Mouse (Mus musculus) neural tube, embryonic 10.5 days (tissue): Measurements from ENCODE around the gene Tulp2.
"Not testable (repeated sequence)": the region's sequence is repeated elsewhere in the genome, so short reads cannot be mapped to it uniquely, and the experiment has no call there.

ENCODE experiments used
- DNase-seq: peaks from one replicate; pipeline ENCODE4 v3.0.0-alpha.2; 2017; ENCODE audit warnings: low spot score; ENCODE audit errors: extremely low spot score

Gene Tulp2

GRCm38 (mm10) chr7:45486761-45487415 lies 5.2 kb downstream of the Tulp2 start, which contains the start of gene Gm45808:
TSS of gene Gm45808 (minus strand) at chr7:45486811.
- no peak for DNase-seq

DNA sequence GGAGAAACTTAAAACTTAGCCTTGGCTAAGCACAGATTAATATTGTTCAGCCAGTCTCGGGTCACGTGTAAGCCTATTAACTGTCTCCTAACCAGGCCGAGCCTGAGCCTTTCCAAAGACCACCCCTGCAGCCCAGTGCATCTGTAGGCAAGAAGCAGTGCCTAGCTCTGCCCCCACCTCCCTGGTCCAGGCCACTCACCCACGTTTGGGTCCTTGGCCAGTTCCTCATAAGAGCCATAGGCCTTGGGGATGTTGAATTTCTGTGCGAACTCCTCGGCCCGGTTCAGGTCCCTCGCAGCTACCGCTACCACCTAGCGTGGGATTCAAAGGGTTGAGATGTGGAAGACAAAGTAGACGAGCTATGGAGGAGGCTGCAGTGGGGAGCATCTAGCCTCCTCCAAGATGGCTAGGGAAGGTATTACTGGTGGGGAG lies 6.2 kb downstream of the Tulp2 start:
- DNase-seq, result peak; percentile 50

DNA sequence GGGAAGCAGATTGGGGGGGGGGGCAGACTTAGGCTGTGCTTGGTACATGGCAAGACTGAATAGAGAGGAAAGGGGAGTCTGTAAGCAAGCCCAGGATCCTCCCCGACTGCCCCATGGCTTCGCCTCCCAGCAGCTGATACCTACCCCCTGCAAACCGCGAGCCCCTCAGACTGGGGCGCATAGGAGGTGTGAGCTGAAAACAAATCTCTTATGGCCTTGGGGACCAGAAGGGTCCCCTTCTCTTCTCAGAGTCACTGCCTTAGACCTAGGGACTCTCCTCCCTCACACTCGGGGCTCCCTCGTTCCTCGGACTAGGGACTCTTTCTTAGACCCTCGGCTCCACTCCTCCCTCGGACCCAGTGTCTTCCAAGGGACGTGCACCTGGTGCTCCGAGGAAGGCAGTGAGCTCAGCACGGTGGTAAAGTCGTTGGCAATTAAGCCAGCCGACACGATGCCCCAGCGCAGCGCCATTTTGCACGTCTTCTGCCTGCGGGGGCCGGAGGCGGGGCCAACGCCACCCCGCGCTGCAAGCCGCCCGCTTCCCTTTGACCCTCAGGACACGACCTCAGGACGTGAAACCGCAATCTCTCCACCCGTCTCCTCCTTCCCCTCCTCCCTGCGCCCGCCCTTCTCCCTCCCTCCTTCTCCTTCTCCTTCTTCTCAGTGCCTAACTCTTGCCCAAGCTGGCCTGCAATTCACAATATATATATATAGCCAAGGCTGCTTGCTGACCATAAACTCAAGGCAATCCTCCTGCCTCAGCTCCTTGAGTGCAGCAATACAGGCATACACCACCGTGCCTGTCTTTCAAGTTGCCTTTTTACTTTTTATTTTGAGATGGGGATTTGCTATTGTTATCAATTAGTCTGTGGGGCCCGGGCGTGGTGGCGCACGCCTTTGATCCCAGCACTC lies 6.9 kb downstream of the Tulp2 start, which contains the start of gene Dhdh:
TSS of gene Dhdh (minus strand) at position 513 of the 912 bp plus-strand sequence.
- DNase-seq, result peak; percentile 71

GRCm38 (mm10) chr7:45489578-45489977 lies 7.9 kb downstream of the Tulp2 start:
- no peak for DNase-seq

GRCm38 (mm10) chr7:45490822-45491221 lies 9.1 kb downstream of the Tulp2 start:
- DNase-seq, result peak; percentile 51

DNA sequence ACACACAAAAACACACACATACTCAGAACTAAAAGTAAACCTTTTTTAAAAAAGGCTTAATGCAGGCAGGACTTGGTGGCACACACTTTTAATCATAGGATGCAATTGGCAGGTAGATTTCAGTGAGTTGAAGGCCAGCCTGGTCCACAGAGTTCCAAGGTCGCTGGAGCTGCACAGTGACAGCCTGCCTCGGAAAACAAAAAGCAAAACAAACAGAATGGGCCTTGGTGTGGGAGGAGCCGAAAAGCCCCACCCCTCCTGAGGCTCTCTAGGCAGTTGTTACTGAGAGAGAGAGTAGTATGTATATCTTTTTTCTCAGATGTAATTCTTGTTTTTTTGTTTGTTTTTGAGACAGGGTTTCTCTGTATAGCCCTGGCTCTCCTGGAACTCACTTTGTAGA lies 9.6 kb downstream of the Tulp2 start:
- no peak for DNase-seq

DNA sequence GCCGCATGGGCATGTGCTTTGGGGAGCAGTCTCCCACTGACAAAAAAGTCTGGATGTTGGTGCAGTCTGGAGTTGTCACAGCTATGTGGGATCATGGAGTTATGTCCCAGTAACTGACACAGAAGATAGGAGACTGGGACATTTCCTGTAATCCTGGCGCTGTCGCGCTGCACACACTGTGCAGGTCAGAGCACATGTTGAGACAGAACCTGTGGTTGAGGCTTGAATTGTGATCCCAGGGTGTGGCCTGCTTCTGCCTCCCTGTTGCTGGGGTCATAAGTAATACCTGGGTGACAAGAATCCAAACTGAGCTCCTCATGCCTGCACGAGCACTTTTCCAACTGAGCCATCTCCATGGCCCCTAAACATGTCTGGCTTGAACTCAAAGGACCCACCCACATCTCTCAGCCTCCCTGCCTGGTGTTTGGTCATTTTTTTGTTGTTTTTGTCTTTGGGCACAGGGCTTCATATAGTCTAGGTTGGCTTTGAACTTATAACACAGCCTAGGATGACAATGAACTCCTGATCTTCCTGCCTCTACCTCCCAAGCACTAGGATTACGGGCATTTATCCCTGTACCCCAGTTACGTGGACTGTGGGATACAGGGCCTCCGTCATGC lies 10.7 kb downstream of the Tulp2 start:
- no peak for DNase-seq

DNA sequence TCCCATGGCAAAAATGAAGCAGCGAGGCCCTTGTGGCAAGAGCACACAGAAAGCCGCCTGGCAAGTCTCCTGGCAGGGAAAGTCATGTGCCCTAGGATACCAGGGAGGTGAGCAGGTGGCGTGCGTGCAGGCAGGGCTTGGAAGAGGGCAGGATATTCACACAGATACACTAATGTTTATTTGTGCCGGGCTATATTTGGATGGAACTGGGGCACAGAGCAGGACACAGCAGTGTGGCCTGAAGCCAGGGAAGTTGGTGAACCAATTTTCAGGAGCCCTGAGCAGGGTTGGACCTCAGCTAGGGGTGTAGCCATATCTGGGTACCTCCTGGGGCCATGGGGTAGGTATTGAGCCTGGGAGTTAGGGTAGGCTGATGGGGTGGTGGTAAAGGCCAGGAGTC lies 11.3 kb downstream of the Tulp2 start:
- no peak for DNase-seq

GRCm38 (mm10) chr7:45494548-45494947 lies 12.9 kb downstream of the Tulp2 start:
- no peak for DNase-seq

DNA sequence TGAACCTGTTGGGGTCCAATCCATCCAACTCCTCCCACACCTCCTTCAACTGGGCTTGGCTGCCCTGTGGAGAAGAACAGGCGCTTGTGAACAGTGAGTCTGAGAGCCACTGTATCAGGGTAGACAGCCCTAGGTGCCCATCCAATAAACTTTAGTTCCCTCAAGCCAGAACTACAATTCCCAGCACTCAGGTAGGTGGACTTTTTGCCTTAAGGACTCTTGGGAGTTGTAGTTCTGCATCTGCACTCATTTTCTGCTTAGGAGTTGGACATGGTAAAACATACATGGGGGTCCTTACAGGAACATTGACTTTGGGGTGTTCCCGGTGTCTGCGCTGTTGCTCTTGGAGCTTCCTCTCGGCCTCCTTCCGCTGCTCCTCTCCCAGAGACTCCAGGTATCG lies 16.8 kb downstream of the Tulp2 start:
- DNase-seq, result no peak

- DNase-seq, result no peak
Observed at GRCm38 (mm10) chr7:45507583-45507982, 25.9 kb downstream of the Tulp2 start.

- no peak for DNase-seq
Observed at GRCm38 (mm10) chr7:45508561-45508960, 26.9 kb downstream of the Tulp2 start.

GRCm38 (mm10) chr7:45509181-45509882 lies 27.7 kb downstream of the Tulp2 start:
- no peak for DNase-seq

DNA sequence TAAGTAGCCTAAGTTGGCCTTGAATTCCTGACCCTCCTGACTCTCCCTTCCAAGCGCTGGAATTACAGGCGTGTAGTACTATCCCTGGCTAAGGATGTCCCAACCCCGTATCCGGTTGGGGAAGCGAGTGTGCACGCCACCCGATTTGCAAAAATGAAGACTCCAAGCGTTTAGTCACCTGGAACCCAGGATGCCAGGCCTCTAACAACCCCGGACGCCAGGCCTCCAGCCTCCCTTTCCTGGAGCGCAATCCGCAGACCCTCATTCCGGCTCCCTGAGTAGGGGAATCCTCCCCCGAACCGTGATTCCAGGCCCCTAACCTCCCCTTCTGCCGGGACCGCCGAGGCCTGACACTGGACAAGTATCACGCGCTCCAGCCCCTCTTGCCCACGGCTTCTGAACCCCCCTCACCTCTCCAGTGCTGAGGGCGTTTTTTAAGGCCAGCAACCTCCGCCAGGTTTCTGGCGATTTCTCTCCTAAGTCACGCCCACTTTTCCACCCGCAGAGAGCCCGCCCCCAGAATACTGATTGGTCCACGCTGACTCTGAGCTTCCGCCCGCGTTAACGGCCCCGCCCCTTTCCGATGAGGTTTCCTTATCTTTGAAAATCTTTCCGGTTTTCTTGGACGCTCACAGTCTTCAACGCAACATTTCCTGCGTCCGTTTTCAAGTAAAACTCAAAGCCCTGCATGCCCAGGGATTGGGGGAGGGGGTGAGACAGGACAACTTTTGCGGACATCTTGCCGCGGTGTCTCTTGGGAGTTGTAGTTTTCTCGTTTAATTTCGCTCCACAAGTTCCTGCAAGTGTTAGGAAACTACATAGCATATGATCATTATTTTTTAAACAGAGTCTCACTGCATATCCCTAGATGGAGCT lies 28.5 kb downstream of the Tulp2 start, which contains the start of gene Nucb1:
TSS of gene Nucb1 (minus strand) at position 495 of the 876 bp plus-strand sequence.
- DNase-seq, result peak; percentile 92

DNA sequence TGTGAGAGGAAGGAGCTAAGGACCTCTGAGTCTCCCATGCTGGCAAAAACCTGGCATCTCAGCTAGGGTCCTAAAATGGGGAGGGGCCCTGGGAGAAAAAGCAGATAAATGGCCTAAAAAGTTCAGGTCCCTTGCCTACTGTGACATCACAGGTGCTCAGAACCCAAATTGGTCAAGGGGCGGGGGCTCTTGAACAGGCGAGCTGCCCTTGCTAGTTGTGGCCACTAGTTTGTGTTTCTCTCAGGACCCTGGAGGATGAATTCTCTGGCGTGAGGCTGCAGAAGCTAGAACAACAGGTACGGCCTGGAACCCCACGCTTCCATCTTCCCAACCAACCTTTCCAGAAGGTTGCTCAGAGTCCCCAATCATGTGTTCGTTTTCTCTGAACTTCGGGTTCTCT lies 32.7 kb downstream of the Tulp2 start:
- DNase-seq, result no peak

DNA sequence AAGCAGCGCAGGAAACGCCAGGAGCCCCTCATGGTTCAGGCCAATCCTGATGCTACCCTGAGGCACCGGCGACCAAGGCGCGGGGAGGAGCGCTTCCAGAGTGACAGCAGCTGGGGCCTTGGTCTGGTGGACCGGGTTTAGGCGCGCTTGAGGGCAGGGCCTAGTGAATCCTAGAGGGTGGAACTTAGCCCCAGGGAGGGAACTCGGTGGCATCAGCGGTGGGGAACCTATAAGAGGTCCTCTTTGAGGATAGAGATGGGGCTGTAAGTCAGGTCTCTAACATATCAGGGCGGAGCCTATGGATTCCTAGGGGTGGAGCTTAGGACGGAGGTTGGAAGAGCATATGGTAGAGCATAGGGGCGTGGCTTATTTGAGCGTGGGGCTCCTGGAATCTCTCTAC lies 33.8 kb downstream of the Tulp2 start:
- peak; percentile 38 for DNase-seq

- DNase-seq, result not testable (repeated sequence)
Observed at GRCm38 (mm10) chr7:45516846-45517245, 35.2 kb downstream of the Tulp2 start.

- DNase-seq, result no peak
Observed at GRCm38 (mm10) chr7:45518618-45519017, 36.9 kb downstream of the Tulp2 start.

DNA sequence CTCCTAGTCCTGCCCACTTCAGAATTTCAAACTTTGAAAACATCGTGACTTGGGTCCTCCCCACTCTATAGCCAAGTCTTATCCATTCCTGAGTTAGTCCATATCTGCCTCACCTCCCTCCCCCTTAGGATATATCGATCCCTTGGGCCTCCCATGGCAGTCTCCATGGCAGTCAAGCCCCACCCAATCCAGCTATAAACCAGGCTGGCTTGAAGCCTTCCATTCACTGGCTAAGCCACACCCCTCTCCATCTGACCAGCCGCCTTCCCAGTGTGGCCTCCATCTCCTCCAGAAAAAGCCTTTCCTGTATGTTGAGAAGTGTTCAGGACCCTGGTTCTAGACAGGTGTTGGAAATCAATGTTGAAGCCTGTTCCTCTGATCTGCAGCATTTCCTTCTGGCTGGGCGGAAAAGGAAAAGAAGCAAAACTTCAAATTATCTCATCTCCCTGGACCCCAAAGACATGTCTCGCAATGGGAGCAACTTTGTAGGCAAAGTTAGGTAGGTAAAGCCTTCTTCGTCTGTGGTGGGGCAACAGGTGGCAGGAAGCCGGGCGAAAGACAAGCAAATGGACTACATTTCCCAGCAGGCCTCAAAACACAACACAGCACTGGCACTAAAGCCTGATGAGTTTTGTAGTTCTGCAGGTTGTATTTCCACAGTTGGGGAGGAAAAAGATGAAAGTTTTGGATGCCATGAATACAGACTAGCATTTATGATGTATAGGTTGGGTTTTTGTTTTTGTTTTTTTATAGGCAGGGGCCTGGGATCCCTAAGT lies 37.9 kb downstream of the Tulp2 start:
- no peak for DNase-seq
